Mouse (Mus musculus) brain, adult 2 months (tissue): Measurements from ENCODE around the gene Pi16.
"Not testable (repeated sequence)": the region's sequence is repeated elsewhere in the genome, so short reads cannot be mapped to it uniquely, and the experiment has no call there.

Experiments used
- DNase-seq: peaks from one replicate; pipeline ENCODE4 v3.0.0; 2011; ENCODE audit warnings: low read depth, low spot score

Gene Pi16

GRCm38 (mm10) chr17:29330221-29330620 is 12.7 kb downstream of the Pi16 start:
- no peak for DNase-seq

- DNase-seq = peak; percentile 96
These were observed 13.4 kb downstream of the Pi16 start for GRCm38 (mm10) chr17:29330671-29331410.

- DNase-seq = no peak
These were observed 14.8 kb downstream of the Pi16 start for GRCm38 (mm10) chr17:29332186-29332685.

- DNase-seq = peak; percentile 50
These were observed 18.9 kb downstream of the Pi16 start for GRCm38 (mm10) chr17:29336266-29336990.

- DNase-seq = peak; percentile 47
These were observed 20.7 kb downstream of the Pi16 start for GRCm38 (mm10) chr17:29337979-29338823.

GRCm38 (mm10) chr17:29339170-29339768 is 21.8 kb downstream of the Pi16 start:
- DNase-seq = peak; percentile 53

GRCm38 (mm10) chr17:29340406-29341261 is 23.2 kb downstream of the Pi16 start:
- no peak for DNase-seq

- DNase-seq = peak; percentile 88
These were observed 24.1 kb downstream of the Pi16 start for GRCm38 (mm10) chr17:29341591-29342003.

- DNase-seq = peak; percentile 64
These were observed 24.8 kb downstream of the Pi16 start for GRCm38 (mm10) chr17:29342010-29342910.

GRCm38 (mm10) chr17:29343241-29343640 is 25.8 kb downstream of the Pi16 start:
- no peak for DNase-seq

- DNase-seq = no peak
These were observed 27.8 kb downstream of the Pi16 start for GRCm38 (mm10) chr17:29345272-29345671.

- DNase-seq = peak; percentile 86
These were observed 29.1 kb downstream of the Pi16 start for GRCm38 (mm10) chr17:29346496-29347125.

- peak; percentile 73 for DNase-seq
These were observed 29.7 kb downstream of the Pi16 start for GRCm38 (mm10) chr17:29347126-29347644.

- peak; percentile 98 for DNase-seq
These were observed 30.3 kb downstream of the Pi16 start, which contains the start of gene Mtch1 for GRCm38 (mm10) chr17:29347645-29348256. Mtch1 (minus strand) TSS chr17:29347934.

- peak; percentile 88 for DNase-seq
These were observed 31.5 kb downstream of the Pi16 start for GRCm38 (mm10) chr17:29348996-29349395.

GRCm38 (mm10) chr17:29351056-29351455 is 33.6 kb downstream of the Pi16 start:
- DNase-seq = not testable (repeated sequence)

GRCm38 (mm10) chr17:29355461-29355840 is 38.0 kb downstream of the Pi16 start:
- peak; percentile 86 for DNase-seq

- no peak for DNase-seq
These were observed 38.5 kb downstream of the Pi16 start for GRCm38 (mm10) chr17:29355841-29356478.
